Mouse (Mus musculus) c-Kit-positive CD71-negative TER-119-negative erythroid progenitor cells, embryonic 14.5 days (primary cell): ENCODE results near the gene B4galnt4.
A peak's percentile ranks its signal among the peaks of the same experiment; 100 is the strongest.

ENCODE experiments used
- DNase-seq: peaks from one replicate; pipeline ENCODE4 v3.0.0-alpha.2; 2013; ENCODE audit warnings: low read depth

Gene B4galnt4

GRCm38 (mm10) chr7:141041661-141042060 is 19.2 kb upstream of the B4galnt4 start:
- no peak for DNase-seq

GRCm38 (mm10) chr7:141042539-141042938 is 18.4 kb upstream of the B4galnt4 start:
- no peak for DNase-seq

GRCm38 (mm10) chr7:141046931-141047580 is 13.8 kb upstream of the B4galnt4 start:
- DNase-seq: peak; percentile 45

GRCm38 (mm10) chr7:141047581-141048225 is 13.2 kb upstream of the B4galnt4 start:
- no peak for DNase-seq

GRCm38 (mm10) chr7:141048226-141049218 is 12.4 kb upstream of the B4galnt4 start:
- DNase-seq: peak; percentile 90

- no peak for DNase-seq
These were observed 11.6 kb upstream of the B4galnt4 start for GRCm38 (mm10) chr7:141049326-141049725.

GRCm38 (mm10) chr7:141051060-141051685 is 9.7 kb upstream of the B4galnt4 start:
- no peak for DNase-seq

GRCm38 (mm10) chr7:141052016-141052415 is 8.9 kb upstream of the B4galnt4 start:
- DNase-seq: no peak

- no peak for DNase-seq
These were observed 8.5 kb upstream of the B4galnt4 start for GRCm38 (mm10) chr7:141052421-141052820.

- no peak for DNase-seq
These were observed 5.1 kb upstream of the B4galnt4 start for GRCm38 (mm10) chr7:141055785-141056184.

- no peak for DNase-seq
These were observed 3.9 kb upstream of the B4galnt4 start for GRCm38 (mm10) chr7:141056976-141057375.

- DNase-seq: no peak
These were observed 3.4 kb upstream of the B4galnt4 start for GRCm38 (mm10) chr7:141057541-141057940.

GRCm38 (mm10) chr7:141058601-141059341 is 2.1 kb upstream of the B4galnt4 start:
- no peak for DNase-seq

GRCm38 (mm10) chr7:141059929-141060328 is 975 bp upstream of the B4galnt4 start:
- DNase-seq: no peak

- DNase-seq: no peak
These were observed 377 bp downstream of the B4galnt4 start for GRCm38 (mm10) chr7:141061269-141061692.

GRCm38 (mm10) chr7:141062525-141062924 is 1.6 kb downstream of the B4galnt4 start:
- no peak for DNase-seq

- DNase-seq: no peak
These were observed 2.4 kb downstream of the B4galnt4 start for GRCm38 (mm10) chr7:141063353-141063752.

GRCm38 (mm10) chr7:141064175-141064574 is 3.3 kb downstream of the B4galnt4 start:
- DNase-seq: no peak

- no peak for DNase-seq
These were observed 3.7 kb downstream of the B4galnt4 start for GRCm38 (mm10) chr7:141064576-141064975.

- no peak for DNase-seq
These were observed 7.4 kb downstream of the B4galnt4 start for GRCm38 (mm10) chr7:141068351-141068750.
